ENCODE assay signal across 19 mouse cellular contexts in genomic region chr11:61207487-61208246, GRCm38 (mm10). TPM values are rescaled to one million over a fixed set of nuclear protein-coding genes. Genes with fewer than 3 reads are reported as not detected.
DNase-seq lines count a peak whose midpoint lies in the region; ATAC-seq lines count a peak whose summit lies in the region.
"Had no signal": no experiment of that assay in that cellular context is flagged by ENCODE, and none has a peak within 500 bp of the region (broad histone marks: within the 10 kb centered on the region; RNA-seq: fewer than 3 reads in every experiment).

Gene Aldh3a1 (plus strand): TSS chr11:61207537.

- H3K4me2 ChIP-seq in heart, embryonic 16.5 days (ENCODE audit: low read depth, low read length) = peak within 1 kb of the TSS; percentile 13; the same call in 1 of the 2 replicates
- no peak within 1 kb of the TSS for H3K4me2 ChIP-seq in embryonic facial prominence, embryonic 14.5 days (ENCODE audit: low read depth, low read length)
- H3K4me2 ChIP-seq in limb, embryonic 15.5 days = no peak within 1 kb of the TSS
- H3K4me2 ChIP-seq: forebrain, embryonic 12.5 days had no signal

- H3K4me1 ChIP-seq in heart, embryonic 16.5 days (ENCODE audit: control insufficient read depth, insufficient read depth, low read length) = peaks cover 17% of the 10 kb centered on the region
- peaks cover 16% of the 10 kb centered on the region; the same call in 1 of the 2 replicates for H3K4me1 ChIP-seq in embryonic facial prominence, embryonic 14.5 days (ENCODE audit: control insufficient read depth, insufficient read depth, low read length)
- peaks cover 31% of the 10 kb centered on the region for H3K4me1 ChIP-seq in limb, embryonic 15.5 days
- H3K4me1 ChIP-seq: forebrain, embryonic 12.5 days had no signal

- no peak within 1 kb of the TSS for H3K4me3 ChIP-seq in heart, embryonic 16.5 days (ENCODE audit: low read length)
- H3K4me3 ChIP-seq in embryonic facial prominence, embryonic 14.5 days (ENCODE audit: low read depth, low read length) = no peak within 1 kb of the TSS
- H3K4me3 ChIP-seq in limb, embryonic 15.5 days = no peak within 1 kb of the TSS
- H3K4me3 ChIP-seq: forebrain, embryonic 12.5 days had no signal

- peak within 1 kb of the TSS; percentile 77 for H3K27ac ChIP-seq in heart, embryonic 16.5 days (ENCODE audit: low read length)
- peak within 1 kb of the TSS; percentile 35 for H3K27ac ChIP-seq in embryonic facial prominence, embryonic 14.5 days (replicated peaks; ENCODE audit: low read depth, low read length)
- H3K27ac ChIP-seq in limb, embryonic 15.5 days = peak within 1 kb of the TSS; percentile 47; the same call in 1 of the 2 replicates
- H3K27ac ChIP-seq: forebrain, embryonic 12.5 days; hindbrain, postnatal 0 days had no signal

- DNase-seq in heart, postnatal 25 days (ENCODE audit: low spot score) = no peak
- DNase-seq in MN1 (ENCODE audit: low spot score) = peak; percentile 23
- DNase-seq in embryonic facial prominence, embryonic 14.5 days (ENCODE audit: low spot score) = peak; percentile 57
- no peak for DNase-seq in cerebellum, adult 8-10 months
- no peak for DNase-seq in kidney, adult 9 months
- DNase-seq: kidney, adult 2 months; left cerebral cortex, postnatal 4 days; liver, postnatal 0 days; right cerebral cortex, postnatal 25 days had no signal

- peak; percentile 81 for ATAC-seq in heart, embryonic 16.5 days (replicated peaks; ENCODE audit: extremely low read depth, insufficient read depth, low FRiP score)
- peak; percentile 33; the same call in 1 of the 2 replicates for ATAC-seq in embryonic facial prominence, embryonic 14.5 days (ENCODE audit: low read depth)
- ATAC-seq in limb, embryonic 15.5 days (ENCODE audit: insufficient number of reproducible peaks, low FRiP score, low TSS enrichment, low read depth) = no peak
- ATAC-seq: hindbrain, postnatal 0 days; liver, postnatal 0 days; midbrain, embryonic 16.5 days; Patski had no signal

- H3K9ac ChIP-seq in heart, embryonic 16.5 days (ENCODE audit: low read length) = no peak within 1 kb of the TSS
- H3K9ac ChIP-seq in embryonic facial prominence, embryonic 14.5 days (ENCODE audit: low read depth, low read length) = no peak within 1 kb of the TSS
- H3K9ac ChIP-seq in limb, embryonic 15.5 days = no peak within 1 kb of the TSS
- H3K9ac ChIP-seq: forebrain, embryonic 12.5 days; liver, postnatal 0 days had no signal

- intact Hi-C loops in heart, postnatal 25 days (cut with DNase I) = no loop called here

- no peaks in the 10 kb centered on the region for H3K36me3 ChIP-seq in heart, embryonic 16.5 days (ENCODE audit: control insufficient read depth, insufficient read depth)
- no peaks in the 10 kb centered on the region for H3K36me3 ChIP-seq in embryonic facial prominence, embryonic 14.5 days (ENCODE audit: control insufficient read depth, insufficient read depth, low read length)
- H3K36me3 ChIP-seq in limb, embryonic 15.5 days = no peaks in the 10 kb centered on the region
- H3K36me3 ChIP-seq: forebrain, embryonic 12.5 days had no signal

- WGBS in heart, embryonic 16.5 days = 31% methylated on average over 10 of the region's 10 CpGs
- WGBS in embryonic facial prominence, embryonic 14.5 days = 48% methylated on average over 10 of the region's 10 CpGs
- 36% methylated on average over 10 of the region's 10 CpGs for whole genome bisulfite sequencing in limb, embryonic 15.5 days

- no peaks in the 10 kb centered on the region for H3K9me3 ChIP-seq in heart, embryonic 16.5 days (replicated peaks; ENCODE audit: control insufficient read depth, low read length)
- no peaks in the 10 kb centered on the region for H3K9me3 ChIP-seq in embryonic facial prominence, embryonic 14.5 days (ENCODE audit: control insufficient read depth, low read length)
- H3K9me3 ChIP-seq in limb, embryonic 15.5 days = no peaks in the 10 kb centered on the region
- H3K9me3 ChIP-seq: forebrain, embryonic 12.5 days had no signal

- H3K27me3 ChIP-seq in heart, embryonic 16.5 days (ENCODE audit: control insufficient read depth, insufficient read depth, low read length) = peaks cover 10% of the 10 kb centered on the region
- peaks cover 13% of the 10 kb centered on the region; the same call in 1 of the 2 replicates for H3K27me3 ChIP-seq in embryonic facial prominence, embryonic 14.5 days (replicated peaks; ENCODE audit: control insufficient read depth, insufficient read depth, low read length)
- H3K27me3 ChIP-seq in limb, embryonic 15.5 days = peaks cover 9% of the 10 kb centered on the region; the same call in 1 of the 2 replicates

RNA-seq across cellular contexts. Expression of gene Aldh3a1, which starts in this region (rescaled TPM):
- 0.39 TPM in 2 replicates for polyA plus RNA-seq in heart, embryonic 16.5 days (2015; fragmentation: Nextera tagmentation; extraction: Ambion mirVana)
- 1 to 10 TPM in 1 of 2 experiments, under 1 TPM in 1; 0.87 to 1.8 TPM for total RNA-seq in heart, postnatal 25 days (2021)
- polyA plus RNA-seq in embryonic facial prominence, embryonic 14.5 days (2014; fragmentation: Nextera tagmentation; extraction: Ambion mirVana) = 1.7 and 2.5 TPM in 2 replicates
- 0.62 and 1.5 TPM in 2 replicates for polyA plus RNA-seq in limb, embryonic 15.5 days (2015; fragmentation: Nextera tagmentation; extraction: Ambion mirVana)
- total RNA-seq: adrenal gland, postnatal 4 days; common myeloid progenitor, adult 5-6 weeks; megakaryocyte progenitor cell, adult 5-6 weeks had no signal
- polyA plus RNA-seq: forebrain, embryonic 12.5 days; neural tube, embryonic 11.5 days; Patski had no signal

Comparison
In these comparisons a context has a peak if more than half of its experiments do, and no peak if none do; other contexts are left out.
1. Peak in ATAC-seq, H3K27ac ChIP-seq and H3K4me2 ChIP-seq in heart, embryonic 16.5 days; RNA of the gene not detected or under 1 TPM.
2. DNase-seq: peak in MN1 (single experiment) and embryonic facial prominence, embryonic 14.5 days (single experiment); none in heart, postnatal 25 days (single experiment), cerebellum, adult 8-10 months (single experiment) and kidney, adult 9 months (single experiment).
3. Peak in every context shown above with its lines, with median percentiles within 50 percentile points of each other: H3K27ac ChIP-seq.